Mouse (Mus musculus) layer of hippocampus, adult 18-20 months (tissue): Measurements from ENCODE around the gene Aurkb. TPM values are rescaled to one million over a fixed set of nuclear protein-coding genes. Genes with fewer than 3 reads are reported as not detected.
"Not testable (repeated sequence)": the region's sequence is repeated elsewhere in the genome, so short reads cannot be mapped to it uniquely, and the experiment has no call there.

ENCODE experiments used
- DNase-seq, 2 experiments: peaks; one replicate each; pipeline ENCODE4 v3.0.0; 2022; ENCODE audit warnings: low spot score in 2 of 2
- long read RNA-seq: library from polyadenylated mRNA; stranded (forward); transcript quantifications from one replicate; pipeline ENCODE4 v2.0.0, GENCODE M21; 2021
- total RNA-seq, 2 experiments: library from RNA; stranded (reverse); gene quantifications; 2 replicates each; pipeline ENCODE4 v1.2.3; 2021

Aurkb gene
- total RNA-seq = not detected
- long read RNA-seq = 0 reads

DNA sequence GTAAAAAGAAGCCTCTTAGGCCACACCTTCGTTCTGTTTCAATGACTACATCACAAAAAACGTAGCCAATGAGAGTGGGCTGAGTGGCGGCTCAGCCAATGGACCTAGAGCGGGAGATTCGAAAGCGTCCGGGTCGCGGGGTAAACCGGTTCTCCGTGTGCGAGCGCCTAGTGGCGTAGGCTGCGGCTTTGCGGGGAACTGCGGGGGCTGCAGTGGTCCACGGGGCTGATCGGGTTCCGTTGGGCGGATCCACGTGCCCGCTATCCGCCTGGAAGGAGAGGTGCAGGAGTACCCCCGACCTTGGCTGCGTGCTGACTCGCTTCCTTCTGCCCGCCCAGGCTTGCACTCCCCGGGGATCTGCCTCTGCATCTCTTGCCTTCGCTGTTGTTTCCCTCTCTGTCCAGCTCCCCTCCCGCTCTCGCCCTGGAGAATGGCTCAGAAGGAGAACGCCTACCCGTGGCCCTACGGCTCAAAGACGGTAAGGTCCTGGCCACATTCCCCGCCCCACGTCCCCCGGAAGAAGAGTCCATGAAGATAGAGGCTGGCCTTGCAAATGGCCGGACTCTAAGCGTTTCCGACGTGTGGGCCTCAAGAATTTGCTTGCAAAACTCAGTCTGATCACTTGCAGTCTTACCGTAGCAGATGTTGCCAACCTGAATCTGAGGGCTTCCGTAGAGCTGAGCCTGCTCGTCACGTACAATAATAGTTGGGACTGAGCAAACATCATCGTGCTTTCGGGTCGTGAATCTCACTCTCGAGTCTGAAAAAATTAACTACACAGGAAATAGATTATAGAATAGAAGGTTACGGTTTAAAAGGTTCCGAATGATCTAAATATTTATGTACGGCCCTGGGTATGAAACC lies at the start of gene Aurkb:
TSS of gene Aurkb (plus strand) at position 117 of the 864 bp plus-strand sequence.
- peak; percentile 44 to 73 for DNase-seq

DNA sequence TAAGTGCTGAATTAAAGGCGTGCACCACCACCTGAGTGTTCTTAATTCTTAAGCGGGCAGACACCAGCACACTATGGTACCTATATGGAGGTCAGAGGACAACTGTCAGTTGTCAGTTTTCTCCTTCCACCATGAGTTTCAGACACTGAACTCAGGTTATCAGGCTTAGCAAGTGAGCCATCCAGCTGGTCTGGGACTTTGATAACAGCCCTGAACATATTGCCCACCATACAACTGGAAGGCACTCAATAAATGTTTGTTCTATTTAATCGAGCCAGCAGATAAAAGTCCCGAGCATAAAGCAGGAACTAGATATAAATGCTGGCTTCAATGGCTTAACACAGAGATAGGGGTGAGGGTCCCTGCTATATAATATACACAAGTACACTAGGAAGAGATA lies 48.4 kb upstream of the Aurkb start:
- no peak for DNase-seq

DNA sequence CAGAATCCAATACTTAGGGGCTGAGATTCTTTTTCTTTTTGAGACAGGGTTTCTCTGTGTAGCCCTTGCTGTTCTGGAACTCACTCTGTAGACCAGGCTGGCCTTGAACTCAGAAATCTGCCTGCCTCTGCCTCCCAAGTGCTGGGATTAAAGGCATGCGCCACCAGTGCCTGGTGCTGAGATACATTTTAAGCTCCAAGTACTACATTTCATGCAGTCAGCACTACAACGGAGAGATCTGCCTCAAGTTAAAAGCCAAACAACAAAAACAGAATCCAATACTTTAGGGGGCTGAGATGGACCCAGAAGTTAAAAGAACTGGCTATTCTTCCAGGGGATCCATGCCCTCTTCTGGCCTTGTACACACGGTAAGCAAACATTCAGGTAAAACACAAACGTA lies 42.7 kb upstream of the Aurkb start:
- not testable (repeated sequence) for DNase-seq

DNA sequence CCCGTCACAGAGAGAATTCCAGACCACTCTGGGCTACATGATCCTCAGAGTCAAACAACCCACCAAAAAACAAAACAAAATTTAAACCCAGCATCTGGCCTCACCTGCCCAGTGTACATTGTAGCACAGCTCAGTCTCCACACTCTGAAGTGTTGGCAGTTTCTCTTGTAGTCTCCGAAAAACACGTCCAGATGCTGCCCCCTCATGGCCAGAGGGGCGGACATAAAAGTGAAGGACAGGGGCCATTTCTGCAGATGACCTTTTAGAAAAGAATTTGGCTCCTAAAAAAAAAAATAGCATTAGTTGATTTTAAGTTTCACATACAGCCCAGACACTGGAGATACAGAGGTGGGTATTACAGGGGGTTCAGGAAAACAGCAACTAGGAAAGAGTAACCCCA lies 41.9 kb upstream of the Aurkb start:
- DNase-seq = no peak

DNA sequence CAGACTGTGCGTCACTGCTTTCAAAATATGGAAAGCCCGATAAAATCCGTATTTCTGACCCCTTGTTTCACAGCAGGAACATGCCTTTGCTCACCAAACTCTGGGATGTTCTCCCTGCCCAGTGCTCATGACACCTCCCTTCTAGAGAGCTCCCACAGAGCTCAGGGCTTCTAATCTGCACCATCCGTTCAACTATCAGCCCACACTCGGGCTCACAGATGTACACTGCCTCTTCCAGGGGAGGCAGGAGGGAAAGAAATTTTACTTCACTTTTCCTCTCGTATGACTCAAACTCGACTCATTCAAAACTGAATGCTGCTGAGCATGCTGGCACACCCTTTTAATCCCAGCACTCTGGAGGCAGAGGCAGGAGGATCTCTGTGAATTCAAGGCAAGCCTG lies 40.3 kb upstream of the Aurkb start:
- DNase-seq = peak in 1 of 2 experiments; percentile 35

DNA sequence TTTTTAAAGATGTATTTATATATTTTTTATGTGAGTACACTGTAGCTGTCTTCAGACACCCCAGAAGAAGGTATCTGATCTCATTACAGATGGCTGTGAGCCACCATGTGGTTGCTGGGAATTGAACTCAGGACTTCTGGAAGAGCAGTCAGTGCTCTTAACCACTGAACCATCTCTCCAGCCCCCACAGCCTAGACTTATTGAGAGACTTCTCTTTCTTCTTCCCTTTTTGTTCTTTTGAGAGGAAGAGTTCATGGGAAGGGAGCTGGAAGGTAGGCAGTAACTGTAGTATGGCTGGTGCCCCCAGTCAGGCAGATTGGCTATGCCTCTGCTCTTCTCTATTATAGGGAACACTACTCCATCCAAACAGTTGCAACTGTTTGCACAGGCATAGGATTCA lies 38.9 kb upstream of the Aurkb start:
- DNase-seq = not testable (repeated sequence)

DNA sequence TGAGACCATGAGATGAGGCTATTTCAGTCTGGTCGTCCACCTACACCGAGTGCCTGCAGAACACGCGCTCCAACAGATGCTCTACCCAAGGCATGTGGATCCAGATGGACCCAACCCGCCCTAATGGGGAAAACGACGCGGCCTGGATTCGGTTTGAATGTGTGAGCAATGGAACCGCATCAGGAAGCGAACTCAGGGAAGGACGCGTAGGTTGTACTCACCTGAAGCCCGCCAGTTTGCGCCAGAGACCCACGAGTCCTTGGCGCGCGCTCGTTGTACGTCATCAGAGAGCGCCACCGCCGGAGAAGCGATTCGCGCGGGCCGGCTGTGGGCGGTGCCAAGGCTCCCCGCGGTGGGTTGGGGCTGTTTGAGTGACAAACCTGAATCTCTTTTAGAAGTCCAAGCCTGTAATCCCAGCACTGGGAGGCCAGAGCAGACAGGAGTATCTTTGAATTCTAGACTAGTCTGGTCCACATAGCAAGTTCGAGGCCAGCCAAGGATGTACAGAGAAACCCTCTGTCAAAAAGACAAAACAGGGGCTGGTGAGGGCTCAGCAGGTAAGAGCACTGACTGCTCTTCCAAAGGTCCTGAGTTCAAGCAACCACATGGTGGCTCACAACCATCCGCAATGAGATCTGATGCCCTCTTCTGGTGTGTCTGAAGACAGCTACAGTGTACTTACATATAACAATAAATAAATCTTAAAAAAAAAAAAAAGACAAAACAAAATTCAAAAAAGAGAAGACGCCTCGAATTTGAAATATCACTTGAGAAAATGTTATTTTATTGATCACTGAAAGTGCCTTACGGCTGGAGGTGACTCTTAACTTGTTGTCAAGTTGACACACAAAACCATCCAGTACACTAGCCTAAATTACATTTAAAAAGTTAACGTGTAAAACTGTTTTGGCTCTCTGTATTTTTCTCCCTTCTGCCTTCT lies 37.0 kb upstream of the Aurkb start, which contains the start of gene Pfas:
TSS of gene Pfas (minus strand) at position 279 of the 940 bp plus-strand sequence.
- peak; percentile 88 to 93 for DNase-seq

DNA sequence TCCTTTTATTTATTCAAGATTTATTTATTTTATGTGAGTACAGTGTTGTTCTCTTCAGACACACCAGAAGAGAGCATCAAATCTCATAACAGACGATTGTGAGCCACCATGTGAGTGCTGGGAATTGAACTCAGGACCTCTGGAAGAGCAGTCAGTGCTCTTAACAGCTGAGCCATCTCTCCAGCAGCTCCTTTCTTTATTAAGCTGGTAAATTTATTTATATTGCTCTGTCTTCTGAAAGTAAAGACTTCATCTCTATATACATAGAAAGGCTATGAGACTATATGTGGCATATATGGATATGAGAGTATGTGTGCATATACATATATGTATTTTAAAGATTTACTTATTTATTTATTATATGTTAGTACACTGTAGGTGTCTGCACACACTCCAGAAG lies 35.9 kb upstream of the Aurkb start:
- DNase-seq = no peak

DNA sequence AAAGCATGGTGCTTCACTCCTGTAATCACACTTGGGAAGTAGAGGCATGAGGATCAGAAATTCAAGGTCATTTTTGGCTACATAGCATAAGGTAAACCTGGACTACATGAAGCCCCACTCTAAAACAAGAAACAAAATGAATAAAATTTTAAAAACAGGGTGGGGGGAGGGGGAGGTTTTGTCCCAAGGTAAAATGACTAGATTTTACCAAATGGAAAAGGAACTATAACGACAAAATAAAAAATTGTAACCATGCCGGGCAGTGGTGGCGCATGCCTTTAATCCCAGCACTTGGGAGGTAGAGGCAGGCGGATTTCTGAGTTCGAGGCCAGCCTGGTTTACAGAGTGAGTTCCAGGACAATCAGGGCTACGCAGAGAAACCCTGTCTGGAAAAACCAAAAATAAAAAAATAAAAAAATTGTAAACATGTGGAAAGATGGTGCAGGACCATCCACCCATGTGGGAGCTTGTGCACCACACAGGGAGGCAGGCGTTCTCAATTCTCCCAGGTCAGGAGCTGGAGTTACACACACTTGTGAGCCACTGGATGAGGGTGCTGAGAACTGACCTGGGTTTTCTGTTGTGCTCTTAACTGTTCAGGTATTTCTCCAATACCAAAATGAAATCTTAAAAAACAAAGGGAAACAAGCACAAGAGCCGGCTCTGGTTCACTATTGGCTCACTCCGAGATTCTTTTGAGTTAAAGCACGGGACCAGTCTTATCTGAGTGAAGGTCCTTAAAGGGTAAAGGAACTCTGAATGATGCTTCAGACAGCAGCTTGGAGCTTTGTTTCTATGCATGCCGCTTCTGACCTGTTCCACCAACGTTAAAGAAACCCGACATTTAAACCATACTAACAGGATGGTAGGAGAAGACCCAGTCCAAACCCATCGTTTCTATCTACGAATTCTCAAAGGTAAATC lies 34.8 kb upstream of the Aurkb start:
- DNase-seq = no peak

DNA sequence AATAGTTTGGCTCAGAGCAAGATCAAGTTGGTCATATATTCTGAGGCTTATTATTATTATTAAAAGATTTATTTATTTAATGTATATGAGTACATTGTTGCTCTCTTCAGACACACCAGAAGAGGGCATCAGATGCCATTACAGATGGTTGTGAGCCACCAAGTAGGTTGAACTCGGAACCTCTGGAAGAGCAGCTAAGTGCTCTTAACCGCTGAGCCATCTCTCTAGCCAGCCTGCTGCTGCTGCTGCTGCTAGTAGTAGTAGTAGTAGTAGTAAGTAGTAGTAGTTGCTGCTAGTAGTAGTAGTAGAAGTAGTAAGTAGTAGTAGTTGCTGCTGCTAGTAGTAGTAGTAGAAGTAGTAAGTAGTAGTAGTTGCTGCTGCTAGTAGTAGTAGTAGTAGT lies 34.0 kb upstream of the Aurkb start:
- DNase-seq = not testable (repeated sequence)

DNA sequence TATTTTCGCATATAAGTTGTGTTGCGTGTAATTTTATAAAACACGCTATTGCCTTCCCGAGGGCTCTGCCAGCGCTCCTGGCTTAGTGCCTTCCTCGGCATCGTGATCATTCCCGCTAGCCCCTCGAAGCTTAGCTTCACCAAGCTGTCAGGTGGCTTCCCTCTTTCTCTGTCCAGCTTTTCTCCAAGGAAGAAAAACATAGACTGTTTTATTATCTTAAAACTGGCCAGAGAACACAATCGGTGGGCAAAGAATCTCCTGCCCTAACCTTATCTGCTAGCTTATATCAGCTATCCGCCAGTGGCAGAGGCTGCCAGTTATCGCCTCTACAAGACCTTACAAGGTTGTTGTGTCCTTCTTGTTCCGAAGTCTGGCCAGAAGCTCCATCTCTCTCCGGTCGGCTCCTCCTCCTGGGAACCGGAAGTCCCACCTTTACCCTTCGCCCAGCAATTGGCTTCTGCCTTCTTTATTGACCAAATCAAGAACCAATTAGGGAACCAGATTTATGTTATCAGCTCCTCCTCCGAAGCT lies 33.3 kb upstream of the Aurkb start:
- DNase-seq = peak; percentile 82 to 92

DNA sequence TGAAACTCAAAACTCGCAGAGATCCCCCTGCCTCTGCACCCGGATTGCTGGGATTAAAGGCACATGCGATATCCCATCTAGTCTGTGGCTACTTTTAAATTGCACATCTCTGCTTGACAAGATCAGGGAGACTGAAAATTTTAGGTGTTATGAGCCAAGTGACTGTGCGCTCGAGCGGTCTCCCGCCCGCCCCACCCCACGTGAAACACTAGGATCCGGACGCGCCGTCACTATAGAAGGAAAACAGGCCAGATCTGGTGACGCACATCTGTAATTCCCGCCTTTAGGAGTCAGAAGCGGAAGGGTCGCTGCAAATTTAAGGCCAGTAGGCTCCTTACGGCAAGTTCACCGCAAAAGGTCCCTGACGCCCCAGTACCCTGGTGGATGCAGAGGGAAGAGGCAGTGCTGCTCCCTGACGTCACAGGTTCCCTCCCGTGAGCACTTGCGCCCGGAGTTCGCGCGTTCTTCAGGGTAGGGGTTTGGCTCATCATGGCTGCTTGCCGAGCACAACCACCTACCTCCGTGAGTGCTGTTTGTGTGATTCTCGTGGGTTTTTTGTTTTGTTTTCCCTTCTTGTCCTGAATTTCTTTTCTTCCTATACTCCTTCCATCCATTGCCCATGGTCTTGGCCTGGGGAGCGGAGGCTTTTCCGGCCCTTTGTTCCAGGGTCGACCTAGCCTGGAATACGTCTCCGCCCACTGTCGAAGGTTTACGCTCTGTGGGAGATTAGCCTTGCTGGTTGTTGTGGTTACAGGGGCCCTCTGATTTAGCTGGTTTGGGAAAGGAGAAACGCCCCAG lies 29.6 kb upstream of the Aurkb start, which contains the start of gene Ctc1:
TSS of gene Ctc1 (plus strand) at position 268 of the 798 bp plus-strand sequence.
- peak; percentile 89 to 92 for DNase-seq

DNA sequence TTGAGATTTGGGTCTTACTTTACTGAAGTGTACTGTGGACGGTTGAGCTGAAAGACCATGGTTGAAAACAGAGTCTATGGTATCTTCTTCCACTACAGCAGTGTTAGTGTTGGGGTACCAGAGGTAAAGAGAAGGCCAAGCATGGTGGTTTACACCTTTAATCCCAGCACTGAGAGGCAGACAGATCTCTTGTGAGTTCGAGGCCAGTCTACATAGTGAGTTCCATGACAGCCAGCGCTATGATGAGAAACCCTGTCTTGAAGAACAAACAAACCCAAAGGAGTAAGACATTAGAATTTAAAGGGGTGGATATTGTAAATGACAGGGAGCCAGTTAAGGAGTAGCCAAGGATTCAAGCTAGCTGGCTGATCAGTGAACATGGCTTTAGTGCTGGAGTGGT lies 28.7 kb upstream of the Aurkb start:
- no peak for DNase-seq

DNA sequence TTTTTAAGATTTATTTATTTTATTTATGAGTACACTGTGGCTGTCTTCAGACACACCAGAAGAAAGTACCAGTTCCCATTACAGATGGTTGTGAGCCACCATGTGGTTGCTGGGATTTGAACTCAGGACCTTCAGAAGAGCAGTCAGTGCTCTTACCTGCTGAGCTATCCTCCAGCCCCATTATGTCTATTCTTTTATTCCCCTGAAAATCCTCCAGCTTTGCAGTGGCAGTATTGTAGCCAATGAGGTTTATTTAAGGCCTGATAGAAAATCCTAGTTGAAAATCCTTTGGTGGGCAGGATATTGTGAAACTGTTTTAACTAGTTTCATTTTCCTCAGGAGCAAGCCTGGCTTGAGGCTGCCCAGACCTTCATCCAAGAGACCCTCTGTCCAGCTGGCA lies 24.8 kb upstream of the Aurkb start:
- DNase-seq = no peak

DNA sequence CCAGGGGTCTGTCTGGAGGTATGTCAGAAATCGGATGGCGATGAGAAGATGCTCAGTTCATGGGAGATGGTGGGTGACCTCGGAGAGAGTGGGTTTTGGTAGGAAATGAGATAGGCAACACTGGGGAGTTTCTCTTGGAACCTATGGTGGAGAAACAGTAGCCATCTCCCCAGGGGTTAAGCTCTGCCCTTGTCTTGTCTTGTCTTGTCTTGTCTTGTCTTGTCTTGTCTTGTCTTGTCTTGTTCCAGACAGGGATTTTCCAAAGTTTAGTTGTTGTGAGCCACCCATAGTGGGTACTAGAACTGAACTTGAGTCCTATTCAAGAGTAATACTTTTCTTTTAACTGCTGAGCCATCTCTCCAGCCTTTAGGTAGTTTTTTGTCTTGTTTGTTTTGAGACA lies 18.9 kb upstream of the Aurkb start:
- DNase-seq = no peak

DNA sequence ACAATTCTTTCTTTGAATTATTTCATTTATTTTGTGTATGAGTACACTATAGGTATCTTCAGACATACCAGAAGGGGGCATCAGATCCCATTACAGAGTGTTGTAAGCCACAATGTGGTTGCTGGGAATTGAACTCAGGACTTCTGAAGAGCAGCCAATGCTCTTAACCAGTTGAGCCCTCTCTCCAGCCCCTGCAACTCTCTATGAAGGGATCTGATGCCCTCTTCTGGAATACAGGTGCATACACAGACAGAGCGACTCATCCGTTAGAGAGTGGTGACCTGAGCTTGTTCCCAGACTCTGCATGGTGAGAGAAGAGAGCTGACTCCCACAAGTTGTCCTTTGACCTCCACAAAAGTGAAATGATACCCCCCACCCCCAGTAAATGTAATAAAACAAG lies 16.6 kb upstream of the Aurkb start:
- DNase-seq = no peak

DNA sequence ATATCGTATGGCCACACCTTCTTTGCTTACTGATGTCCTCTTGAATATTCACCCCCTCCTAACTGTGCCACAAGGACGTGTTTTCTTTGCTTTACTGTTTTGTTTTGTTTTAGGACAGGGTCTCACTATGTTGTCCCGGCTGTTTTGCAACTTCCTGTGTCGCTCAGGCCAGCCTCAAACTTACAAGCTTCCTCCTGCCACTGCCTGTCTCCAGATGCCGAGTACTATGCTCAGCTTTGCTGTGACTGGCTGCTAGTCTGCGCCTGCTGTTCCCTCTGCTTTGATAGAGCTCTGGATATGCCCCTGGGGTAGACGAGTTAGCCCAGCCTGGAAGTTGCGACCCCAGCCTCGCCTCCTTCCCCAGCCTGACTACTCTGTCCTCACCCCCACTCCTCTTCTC lies 11.9 kb upstream of the Aurkb start:
- DNase-seq = no peak

DNA sequence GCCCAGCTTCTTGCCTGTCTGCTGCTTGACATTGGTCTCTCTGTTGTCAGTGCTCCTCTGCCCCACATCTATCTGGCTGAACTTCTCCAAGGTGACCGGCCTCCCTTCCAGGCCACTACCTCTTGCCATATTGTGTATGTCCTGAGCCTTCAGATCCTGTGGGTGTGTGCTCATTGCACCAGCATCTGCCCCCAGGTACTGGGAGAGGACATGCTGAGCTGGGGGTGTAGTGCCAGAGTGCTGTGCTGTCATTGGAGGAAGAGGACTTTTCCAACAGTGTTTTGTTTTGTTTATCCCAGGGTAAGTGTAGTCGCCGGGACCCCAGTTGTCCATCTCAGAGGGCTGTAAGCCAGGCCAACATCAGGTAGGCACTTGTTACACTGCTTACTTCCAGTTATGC lies 10.9 kb upstream of the Aurkb start:
- DNase-seq = no peak

DNA sequence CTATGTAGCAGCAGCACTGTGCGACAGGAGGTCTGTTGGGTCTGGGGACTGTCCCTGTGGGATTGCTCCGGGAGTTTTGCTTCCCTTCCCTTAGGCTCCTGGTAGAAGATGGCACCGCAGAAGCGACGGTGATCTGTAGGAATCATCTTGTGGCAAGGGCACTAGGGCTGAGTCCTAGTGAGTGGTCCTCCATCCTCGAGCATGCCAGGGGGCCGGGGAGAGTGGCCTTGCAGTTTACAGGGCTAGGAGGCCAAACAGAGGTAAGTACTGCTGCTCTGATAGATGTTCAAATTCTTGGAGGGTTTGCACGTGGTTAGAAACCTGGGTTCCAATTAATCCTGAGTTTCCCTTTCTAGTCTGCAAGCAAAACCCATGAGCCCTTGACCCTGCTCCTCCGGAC lies 10.0 kb upstream of the Aurkb start:
- no peak for DNase-seq

DNA sequence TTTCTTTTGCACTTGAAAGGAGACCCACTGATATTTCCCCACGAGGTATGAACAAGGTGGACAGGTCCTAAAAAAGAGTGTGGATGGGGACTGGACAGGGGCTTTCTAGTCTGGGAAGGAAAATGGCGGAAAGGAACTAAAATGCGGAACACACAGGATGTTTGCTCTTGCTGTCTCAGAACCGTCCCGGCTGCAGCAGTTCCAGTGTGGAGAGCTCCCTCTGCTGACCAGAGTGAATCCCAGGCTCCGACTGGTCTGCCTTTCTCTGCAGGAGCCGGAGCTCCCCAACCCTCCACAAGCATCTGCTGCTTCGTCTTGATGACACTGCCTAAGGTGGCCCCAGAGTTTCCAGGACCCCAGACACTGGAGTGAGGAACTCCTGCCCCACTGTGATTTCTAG lies 9.6 kb upstream of the Aurkb start:
- DNase-seq = peak; percentile 87 to 96
